Mouse (Mus musculus): ENCODE results near the gene Trpv3.

DNA sequence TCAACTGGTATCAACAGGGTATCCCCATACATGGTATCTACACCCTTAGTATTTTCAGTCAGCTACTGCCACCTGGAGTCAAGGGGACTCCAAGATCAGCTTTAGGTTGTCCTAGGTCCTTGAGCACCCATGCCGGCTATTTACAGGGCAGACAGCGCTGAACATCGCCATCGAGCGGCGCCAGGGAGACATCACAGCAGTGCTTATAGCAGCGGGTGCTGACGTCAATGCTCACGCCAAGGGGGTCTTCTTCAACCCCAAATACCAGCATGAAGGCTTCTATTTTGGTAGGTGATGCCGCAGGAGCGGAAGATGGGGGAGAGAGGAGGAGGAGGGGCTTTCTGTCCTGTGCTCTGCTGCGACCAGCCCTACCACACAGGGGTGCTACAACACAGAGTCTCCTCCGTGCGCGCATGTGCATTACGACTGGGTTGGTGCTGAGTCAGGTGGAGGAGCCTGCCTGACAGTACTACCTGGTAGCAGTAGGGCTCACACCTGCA lies 14.4 kb downstream of the Trpv3 start:
- TF ChIP-seq HCFC1 (IDR thresholded peaks at IDR 0.05; ENCODE audit: borderline replicate concordance, insufficient read depth, low read length) (no peak), ZNF384 (IDR thresholded peaks at IDR 0.05; ENCODE audit: low read depth, low read length) (no peak), ZC3H11A (IDR thresholded peaks at IDR 0.05; ENCODE audit: borderline replicate concordance, low read depth, low read length) (peak; percentile 17; the same call in 1 of the 2 replicates), CHD2 (IDR thresholded peaks at IDR 0.05; ENCODE audit: low read depth, low read length) (no peak)
